Mouse (Mus musculus) brain, embryonic 14.5 days (tissue): ENCODE measurements around the gene Limk2. TPM values are rescaled to one million over a fixed set of nuclear protein-coding genes. Genes with fewer than 3 reads are reported as not detected.
A peak's percentile ranks its signal among the peaks of the same experiment; 100 is the strongest.

Experiments
- DNase-seq: peaks from one replicate; pipeline ENCODE4 v3.0.0-alpha.2; 2011; ENCODE audit warnings: low read depth
- CTCF ChIP-seq: fragments of 200-500 bp; IDR thresholded peaks from 2 replicates; pipeline ENCODE4 v1.5.1; 2012; ENCODE audit warnings: inconsistent platforms, mild to moderate bottlenecking, moderate library complexity, borderline replicate concordance; ENCODE audit not compliant: insufficient read depth, insufficient read length; ENCODE audit errors: extremely low read depth
- POLR2A ChIP-seq: fragments of 200-500 bp; IDR thresholded peaks from 2 replicates; pipeline ENCODE4 v1.6.1; 2012; ENCODE audit warnings: mild to moderate bottlenecking, inconsistent platforms, borderline replicate concordance; ENCODE audit not compliant: poor library complexity, insufficient read depth, insufficient read length, severe bottlenecking; ENCODE audit errors: extremely low read depth
- polyA plus RNA-seq: library from polyadenylated mRNA; depleted of rRNA; stranded (reverse); fragments of >200 nt; gene quantifications from 2 replicates; pipeline ENCODE4 v1.2.3, GENCODE M21; 2012

The Limk2 gene
- polyA plus RNA-seq, 1 experiment = 211 TPM

- DNase-seq = peak; percentile 91
These were observed 32.9 kb upstream of the Limk2 start for GRCm38 (mm10) chr11:3441696-3442443.

GRCm38 (mm10) chr11:3437621-3438020, 28.6 kb upstream of the Limk2 start:
- TF ChIP-seq CTCF (no peak), POLR2A (no peak)
- no peak for DNase-seq

More at GRCm38 (mm10) chr11:3441696-3442443, 32.9 kb upstream of the Limk2 start:
- no peak for TF ChIP-seq POLR2A
- TF ChIP-seq CTCF = no peak

DNA sequence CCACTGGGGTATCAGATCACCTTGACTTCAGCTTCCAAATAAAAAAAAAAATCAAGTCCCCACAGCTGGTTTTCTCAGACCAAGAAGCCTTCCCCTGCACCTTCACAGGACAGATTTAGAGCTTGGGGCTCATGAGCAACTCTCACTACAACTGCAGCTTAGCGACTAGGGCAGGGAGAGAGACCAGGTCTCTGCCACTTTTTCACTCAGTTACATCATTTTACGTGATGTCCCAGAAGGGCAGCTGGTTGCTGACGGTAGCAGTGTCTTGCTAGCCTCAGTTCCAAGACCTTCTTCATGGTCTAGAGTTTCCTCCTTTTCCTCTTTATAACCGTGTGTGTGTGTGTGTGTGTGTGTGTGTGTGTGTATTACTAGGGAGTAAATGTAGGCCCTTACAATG, 24.8 kb upstream of the Limk2 start:
- no peak for TF ChIP-seq POLR2A
- no peak for TF ChIP-seq CTCF
- no peak for DNase-seq

- DNase-seq = no peak
- no peak for TF ChIP-seq CTCF
- TF ChIP-seq POLR2A = no peak
These were observed 23.1 kb upstream of the Limk2 start for GRCm38 (mm10) chr11:3431976-3432603.

GRCm38 (mm10) chr11:3431515-3431914, 22.5 kb upstream of the Limk2 start:
- TF ChIP-seq CTCF (no peak), POLR2A (no peak)
- DNase-seq = no peak

GRCm38 (mm10) chr11:3428632-3429031, 19.6 kb upstream of the Limk2 start:
- no peak for DNase-seq
- TF ChIP-seq CTCF = no peak
- TF ChIP-seq POLR2A = no peak

GRCm38 (mm10) chr11:3427697-3428230, 18.8 kb upstream of the Limk2 start:
- TF ChIP-seq POLR2A (no peak), CTCF (no peak)
- DNase-seq = no peak

- no peak for DNase-seq
- no peak for TF ChIP-seq CTCF
- no peak for TF ChIP-seq POLR2A
These were observed 13.3 kb upstream of the Limk2 start for GRCm38 (mm10) chr11:3422242-3422641.

GRCm38 (mm10) chr11:3418741-3419140, 9.8 kb upstream of the Limk2 start:
- TF ChIP-seq POLR2A = no peak
- no peak for TF ChIP-seq CTCF

DNA sequence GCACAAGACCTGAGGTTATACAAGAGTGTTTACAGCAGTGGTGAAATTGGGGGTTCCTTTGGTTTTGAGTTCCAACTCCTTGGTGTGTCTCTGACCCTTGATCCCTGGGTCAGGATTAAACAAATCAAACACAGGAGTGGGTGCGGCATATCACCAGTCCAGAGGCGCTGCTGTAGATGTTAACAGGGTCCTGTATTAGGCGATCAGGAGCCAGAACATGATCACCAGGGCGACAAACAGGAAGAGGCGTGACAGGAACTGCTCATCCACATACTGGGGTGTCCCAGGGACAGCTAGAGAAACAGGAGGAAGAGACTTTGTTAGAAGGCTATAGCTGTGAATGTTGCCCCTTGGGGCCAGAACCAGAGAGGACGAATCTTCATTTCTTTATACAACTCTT, 8.8 kb upstream of the Limk2 start:
- no peak for DNase-seq

More at GRCm38 (mm10) chr11:3418741-3419140, 9.8 kb upstream of the Limk2 start:
- DNase-seq = no peak

DNA sequence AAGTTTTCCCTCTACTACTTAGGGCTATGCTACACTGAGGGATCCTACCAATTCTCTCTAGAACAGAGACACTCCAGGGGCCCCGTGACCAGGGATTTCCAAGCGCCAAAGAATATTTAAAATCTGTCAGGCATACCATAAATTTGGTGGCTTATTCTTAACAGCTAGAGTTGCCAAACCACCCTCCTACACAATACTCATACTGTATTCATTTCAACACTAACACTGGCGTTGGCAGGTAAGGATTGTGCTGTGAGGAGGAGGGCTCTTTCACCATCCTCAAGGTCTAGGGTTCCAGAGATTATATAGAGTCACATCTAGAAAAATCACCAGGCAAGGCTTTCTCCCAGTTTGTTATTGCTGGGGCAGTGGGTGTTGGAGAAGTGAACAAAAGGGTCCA, 7.4 kb upstream of the Limk2 start:
- no peak for TF ChIP-seq CTCF
- no peak for TF ChIP-seq POLR2A
- DNase-seq = no peak

More for the DNA sequence above, 8.8 kb upstream of the Limk2 start:
- TF ChIP-seq CTCF (no peak), POLR2A (no peak)
